Mouse (Mus musculus): Measurements from ENCODE around the gene Ryr2. TPM values are rescaled to one million over a fixed set of nuclear protein-coding genes. Genes with fewer than 3 reads are reported as not detected.

Gene Ryr2
- polyA plus RNA-seq, 1 experiment from 2014 or later: 8.4 TPM

DNA sequence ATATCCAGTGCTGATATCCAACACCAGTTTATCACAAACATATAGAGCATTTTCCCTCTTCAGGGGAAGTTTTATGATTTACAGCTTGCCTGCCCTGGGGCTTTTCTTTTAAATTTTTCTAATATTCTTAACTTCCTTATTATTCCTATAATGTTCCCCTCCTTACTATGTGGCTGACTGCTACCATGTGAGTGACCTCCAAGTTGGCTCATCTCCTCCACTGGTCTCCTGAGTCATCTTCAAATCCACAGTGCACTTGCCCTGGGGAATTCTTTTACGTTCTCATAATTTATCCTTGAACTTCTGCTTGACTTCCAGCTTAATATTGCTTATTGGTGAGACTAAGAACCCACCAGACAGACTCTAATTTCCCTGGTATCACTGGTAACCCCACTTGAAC, 211.1 kb downstream of the Ryr2 start:
- WGBS: 76% methylated on average over 1 of the region's 1 CpGs
- no peaks in the 10 kb centered on the region for H3K27me3 ChIP-seq (ENCODE audit: control insufficient read depth, insufficient read depth, low read length)
- no peak overlapping the region for H3K27ac ChIP-seq

DNA sequence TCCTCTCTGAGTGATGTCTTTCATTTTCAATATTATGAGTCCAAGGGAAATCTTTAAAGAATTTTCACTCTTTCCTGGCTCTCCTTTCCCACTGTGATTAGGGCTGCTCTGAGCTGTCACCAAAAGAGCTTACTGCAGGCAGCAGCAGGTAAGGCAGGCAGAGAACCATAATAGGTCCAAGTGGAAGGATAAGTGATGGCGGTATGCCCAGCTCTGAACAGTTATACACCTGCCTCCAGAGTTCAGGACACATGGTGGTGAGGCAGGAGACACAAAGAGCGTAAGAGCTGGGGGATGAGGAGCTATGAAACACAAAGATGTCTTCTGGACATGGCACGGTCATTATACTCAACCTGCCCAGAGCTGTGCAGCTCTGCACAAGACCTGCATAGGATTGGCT, 215.0 kb downstream of the Ryr2 start:
- no peak for ATAC-seq (ENCODE audit: low FRiP score)
- no peak for DNase-seq (ENCODE audit: low spot score)
- 96% methylated on average over 3 of the region's 3 CpGs for WGBS
- no peaks in the 10 kb centered on the region for H3K27me3 ChIP-seq (ENCODE audit: control insufficient read depth, insufficient read depth, low read length)
- no peak overlapping the region for H3K4me3 ChIP-seq (replicated peaks; ENCODE audit: low read length)
- H3K9ac ChIP-seq: no peak overlapping the region
- H3K9me3 ChIP-seq (ENCODE audit: control insufficient read depth, low read length): no peaks in the 10 kb centered on the region
- H3K36me3 ChIP-seq (replicated peaks; ENCODE audit: control insufficient read depth, insufficient read depth): no peaks in the 10 kb centered on the region
- no peaks in the 10 kb centered on the region for H3K4me1 ChIP-seq (replicated peaks; ENCODE audit: control insufficient read depth, insufficient read depth, low read length)
- no peak overlapping the region for H3K27ac ChIP-seq
- H3K4me2 ChIP-seq (replicated peaks): no peak overlapping the region

More for the DNA sequence above, 211.1 kb downstream of the Ryr2 start:
- DNase-seq (ENCODE audit: low spot score): no peak
- H3K4me2 ChIP-seq (replicated peaks): no peak overlapping the region
- no peak overlapping the region for H3K4me3 ChIP-seq (replicated peaks; ENCODE audit: low read length)
- H3K9me3 ChIP-seq (ENCODE audit: control insufficient read depth, low read length): no peaks in the 10 kb centered on the region
- ATAC-seq (ENCODE audit: low FRiP score): no peak
- no peaks in the 10 kb centered on the region for H3K4me1 ChIP-seq (replicated peaks; ENCODE audit: control insufficient read depth, insufficient read depth, low read length)
- H3K36me3 ChIP-seq (replicated peaks; ENCODE audit: control insufficient read depth, insufficient read depth): no peaks in the 10 kb centered on the region
- no peak overlapping the region for H3K9ac ChIP-seq

DNA sequence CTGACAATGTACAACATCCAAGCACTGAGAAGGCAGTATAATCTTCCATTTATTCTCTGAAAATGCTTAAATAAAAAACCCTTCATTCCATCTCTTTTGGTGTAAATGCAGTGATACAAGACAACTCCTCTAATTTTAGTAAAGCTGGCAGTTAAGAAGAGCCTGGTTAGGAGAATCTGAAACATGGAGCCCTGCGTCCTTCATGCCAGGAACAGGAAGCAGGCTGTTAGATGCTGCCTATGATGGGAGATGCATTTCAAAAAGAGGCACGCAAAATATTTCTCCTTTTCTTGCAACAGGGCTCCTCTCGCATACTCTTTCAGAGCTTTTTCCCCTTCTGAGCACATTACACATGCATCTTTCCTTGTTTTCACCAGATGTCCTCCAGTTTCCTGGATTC, 215.6 kb downstream of the Ryr2 start:
- no peak overlapping the region for H3K4me3 ChIP-seq (replicated peaks; ENCODE audit: low read length)
- H3K4me1 ChIP-seq (replicated peaks; ENCODE audit: control insufficient read depth, insufficient read depth, low read length): no peaks in the 10 kb centered on the region
- WGBS: 84% methylated on average over 3 of the region's 3 CpGs
- no peak for DNase-seq (ENCODE audit: low spot score)
- no peak overlapping the region for H3K27ac ChIP-seq
- H3K36me3 ChIP-seq (replicated peaks; ENCODE audit: control insufficient read depth, insufficient read depth): no peaks in the 10 kb centered on the region
- no peak for ATAC-seq (ENCODE audit: low FRiP score)
- no peaks in the 10 kb centered on the region for H3K9me3 ChIP-seq (ENCODE audit: control insufficient read depth, low read length)
- no peaks in the 10 kb centered on the region for H3K27me3 ChIP-seq (ENCODE audit: control insufficient read depth, insufficient read depth, low read length)
- no peak overlapping the region for H3K4me2 ChIP-seq (replicated peaks)
- H3K9ac ChIP-seq: no peak overlapping the region

DNA sequence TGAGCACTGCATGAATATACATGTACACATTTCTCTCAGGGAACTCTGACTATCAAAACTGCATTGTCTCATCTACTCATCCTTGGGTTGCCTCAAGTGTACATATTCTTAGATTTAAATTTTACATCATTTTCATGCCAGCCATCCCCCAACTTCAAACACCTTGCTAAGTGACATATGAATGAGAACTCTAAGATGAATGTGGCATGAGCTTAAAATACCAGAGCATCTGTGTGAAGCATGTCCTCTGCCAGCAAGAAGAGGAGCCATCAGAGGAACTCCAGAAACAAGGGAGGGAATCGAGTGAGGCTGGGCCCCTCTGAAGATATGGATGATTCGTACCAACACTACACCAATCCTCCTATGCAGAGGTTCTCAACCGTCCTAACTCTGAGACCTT, 222.6 kb downstream of the Ryr2 start:
- Histone ChIP-seq H3K36me3 (replicated peaks; ENCODE audit: control insufficient read depth, insufficient read depth) (no peaks in the 10 kb centered on the region), H3K4me2 (replicated peaks) (no peak overlapping the region), H3K27me3 (ENCODE audit: control insufficient read depth, insufficient read depth, low read length) (no peaks in the 10 kb centered on the region), H3K9me3 (ENCODE audit: control insufficient read depth, low read length) (no peaks in the 10 kb centered on the region), H3K9ac (no peak overlapping the region), H3K27ac (no peak overlapping the region), H3K4me1 (replicated peaks; ENCODE audit: control insufficient read depth, insufficient read depth, low read length) (peaks cover 4% of the 10 kb centered on the region; the same call in 1 of the 2 replicates), H3K4me3 (replicated peaks; ENCODE audit: low read length) (no peak overlapping the region)
- WGBS: 97% methylated on average over 3 of the region's 3 CpGs
- ATAC-seq (ENCODE audit: low FRiP score) (no peak), DNase-seq (ENCODE audit: low spot score) (no peak)

DNA sequence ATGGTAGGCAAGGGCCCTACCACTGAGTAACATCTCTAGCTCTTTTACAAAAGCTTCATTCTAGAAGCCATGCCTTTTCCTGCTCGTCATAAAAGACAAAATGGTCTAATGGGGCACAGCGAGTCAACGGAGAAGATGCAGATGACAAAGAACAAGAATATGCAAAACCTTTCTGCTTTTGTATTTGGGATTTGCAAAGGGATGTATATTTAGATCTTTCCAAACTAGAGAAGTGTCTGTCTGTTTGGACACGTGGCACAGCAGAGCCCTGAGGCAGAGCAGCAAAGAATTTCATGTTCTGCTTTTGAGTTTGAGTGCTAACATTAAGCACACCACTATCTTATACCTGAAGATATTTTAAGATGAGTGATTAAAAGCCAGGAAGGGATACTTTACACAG, 224.4 kb downstream of the Ryr2 start:
- no peak overlapping the region for H3K4me2 ChIP-seq (replicated peaks)
- H3K36me3 ChIP-seq (replicated peaks; ENCODE audit: control insufficient read depth, insufficient read depth): no peaks in the 10 kb centered on the region
- H3K4me3 ChIP-seq (replicated peaks; ENCODE audit: low read length): no peak overlapping the region
- H3K27ac ChIP-seq: no peak overlapping the region
- ATAC-seq (ENCODE audit: low FRiP score): no peak
- no peaks in the 10 kb centered on the region for H3K27me3 ChIP-seq (ENCODE audit: control insufficient read depth, insufficient read depth, low read length)
- DNase-seq (ENCODE audit: low spot score): no peak
- H3K4me1 ChIP-seq (replicated peaks; ENCODE audit: control insufficient read depth, insufficient read depth, low read length): peaks cover 4% of the 10 kb centered on the region; the same call in 1 of the 2 replicates
- H3K9ac ChIP-seq: no peak overlapping the region
- H3K9me3 ChIP-seq (ENCODE audit: control insufficient read depth, low read length): no peaks in the 10 kb centered on the region
- WGBS: 91% methylated on average over 4 of the region's 4 CpGs

DNA sequence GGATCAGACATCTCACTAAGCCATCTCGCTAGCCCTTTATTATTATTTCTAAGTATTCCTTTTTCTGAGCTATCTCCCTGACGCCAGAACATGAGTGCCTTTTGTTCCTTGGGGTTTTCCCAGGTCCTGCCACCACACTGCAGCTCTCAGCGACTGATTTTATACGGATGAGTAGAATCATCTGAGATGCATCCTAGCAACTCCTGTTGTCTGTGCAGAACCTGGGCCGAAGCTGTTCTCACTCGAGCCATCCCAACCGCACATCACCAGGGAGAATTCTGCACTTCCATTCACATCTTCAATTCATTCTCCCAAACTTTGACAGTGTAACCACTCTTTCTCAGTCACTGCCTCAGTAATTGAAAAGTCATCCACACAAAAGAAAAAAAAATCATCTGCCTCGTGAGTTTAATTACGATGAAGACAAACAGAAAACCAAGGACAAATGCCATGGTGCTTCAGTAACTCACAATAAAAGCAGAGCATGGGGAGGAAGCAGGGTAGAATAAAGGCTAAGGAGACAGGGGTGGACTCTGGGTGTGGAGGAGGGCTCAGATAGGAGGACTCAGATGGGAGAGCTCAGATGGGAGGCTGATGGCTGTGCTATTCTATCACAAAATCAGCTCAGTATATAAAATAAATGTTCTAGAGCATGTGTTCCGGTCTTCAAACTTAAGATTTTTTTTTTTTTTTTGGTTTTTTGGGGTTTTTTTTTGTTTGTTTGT, 226.1 kb downstream of the Ryr2 start:
- H3K9me3 ChIP-seq (ENCODE audit: control insufficient read depth, low read length): no peaks in the 10 kb centered on the region
- no peak overlapping the region for H3K9ac ChIP-seq
- H3K4me1 ChIP-seq (replicated peaks; ENCODE audit: control insufficient read depth, insufficient read depth, low read length): peaks cover 4% of the 10 kb centered on the region; the same call in 1 of the 2 replicates
- H3K36me3 ChIP-seq (replicated peaks; ENCODE audit: control insufficient read depth, insufficient read depth): no peaks in the 10 kb centered on the region
- H3K4me2 ChIP-seq (replicated peaks): no peak overlapping the region
- no peak overlapping the region for H3K27ac ChIP-seq
- ATAC-seq (ENCODE audit: low FRiP score): peak; percentile 72; the same call in 1 of the 2 replicates
- WGBS: 17% methylated on average over 10 of the region's 10 CpGs
- no peak for DNase-seq (ENCODE audit: low spot score)
- no peak overlapping the region for H3K4me3 ChIP-seq (replicated peaks; ENCODE audit: low read length)
- no peaks in the 10 kb centered on the region for H3K27me3 ChIP-seq (ENCODE audit: control insufficient read depth, insufficient read depth, low read length)

DNA sequence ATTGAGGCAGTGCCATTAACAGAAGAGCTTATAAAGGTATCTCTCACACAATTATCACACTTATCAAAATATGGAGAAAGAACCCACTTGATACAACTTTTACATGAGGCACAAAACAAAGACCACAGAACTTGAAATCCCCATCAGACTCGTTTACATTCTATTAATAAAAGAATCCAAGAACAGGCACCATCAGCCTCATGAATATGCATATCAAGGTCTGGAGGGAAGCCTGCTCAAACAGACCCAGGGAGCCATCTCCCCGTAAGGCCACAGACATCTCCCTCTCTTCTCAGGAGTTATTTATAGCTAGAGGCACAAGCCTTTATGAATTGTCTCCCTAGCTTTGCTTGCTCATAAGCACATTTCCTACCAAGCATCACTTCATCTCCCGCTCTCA, 227.7 kb downstream of the Ryr2 start:
- peaks cover 4% of the 10 kb centered on the region; the same call in 1 of the 2 replicates for H3K4me1 ChIP-seq (replicated peaks; ENCODE audit: control insufficient read depth, insufficient read depth, low read length)
- H3K4me3 ChIP-seq (replicated peaks; ENCODE audit: low read length): no peak overlapping the region
- H3K9ac ChIP-seq: no peak overlapping the region
- H3K27ac ChIP-seq: no peak overlapping the region
- WGBS: 37% methylated on average over 3 of the region's 3 CpGs
- no peaks in the 10 kb centered on the region for H3K9me3 ChIP-seq (ENCODE audit: control insufficient read depth, low read length)
- ATAC-seq (ENCODE audit: low FRiP score) (no peak), DNase-seq (ENCODE audit: low spot score) (no peak)
- H3K36me3 ChIP-seq (replicated peaks; ENCODE audit: control insufficient read depth, insufficient read depth): no peaks in the 10 kb centered on the region
- H3K27me3 ChIP-seq (ENCODE audit: control insufficient read depth, insufficient read depth, low read length): no peaks in the 10 kb centered on the region
- H3K4me2 ChIP-seq (replicated peaks): no peak overlapping the region

DNA sequence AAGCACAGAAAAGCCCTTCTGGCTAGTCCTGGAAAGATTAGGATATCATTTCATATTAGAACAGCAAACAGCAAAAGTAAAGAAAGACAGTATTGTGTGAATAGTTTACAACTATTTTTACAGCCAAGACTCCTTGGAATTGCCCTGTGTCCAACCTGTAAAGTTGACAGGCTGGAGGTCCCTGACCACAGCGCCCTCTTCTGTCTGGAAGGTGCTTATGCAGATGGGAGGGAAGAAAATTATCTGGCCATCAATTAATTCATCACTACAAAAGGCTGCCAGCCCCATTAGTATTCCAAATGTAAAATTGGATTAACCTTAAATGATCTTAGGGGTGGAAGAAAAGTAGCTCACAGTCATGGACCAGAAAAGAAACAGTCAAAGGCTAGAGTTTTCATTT, 231.9 kb downstream of the Ryr2 start:
- Histone ChIP-seq H3K4me2 (replicated peaks) (no peak overlapping the region), H3K27me3 (ENCODE audit: control insufficient read depth, insufficient read depth, low read length) (no peaks in the 10 kb centered on the region), H3K9ac (no peak overlapping the region), H3K36me3 (replicated peaks; ENCODE audit: control insufficient read depth, insufficient read depth) (no peaks in the 10 kb centered on the region), H3K9me3 (ENCODE audit: control insufficient read depth, low read length) (no peaks in the 10 kb centered on the region), H3K4me1 (replicated peaks; ENCODE audit: control insufficient read depth, insufficient read depth, low read length) (no peaks in the 10 kb centered on the region), H3K27ac (no peak overlapping the region), H3K4me3 (replicated peaks; ENCODE audit: low read length) (no peak overlapping the region)
- 0% methylated on average over 1 of the region's 1 CpGs for WGBS
- no peak for DNase-seq (ENCODE audit: low spot score)
- ATAC-seq (ENCODE audit: low FRiP score): no peak

DNA sequence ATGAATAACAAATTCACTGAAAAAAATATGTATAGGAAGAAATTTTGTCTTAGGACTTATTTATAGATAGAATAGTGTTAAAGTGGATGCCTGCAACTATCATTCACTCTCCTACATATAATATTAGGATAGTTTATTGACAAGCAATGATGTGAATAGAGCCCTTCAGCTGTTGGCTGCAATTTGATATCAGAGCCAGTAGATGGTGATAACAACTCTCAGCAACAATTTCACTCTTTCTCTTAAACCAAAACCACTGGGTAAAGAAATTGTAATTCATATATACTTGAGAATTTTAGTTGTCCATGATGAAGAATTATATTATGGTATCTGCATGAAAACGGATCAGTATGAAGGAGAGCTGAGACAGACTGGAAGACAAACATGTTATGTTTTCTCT, 236.8 kb downstream of the Ryr2 start:
- 85% methylated on average over 1 of the region's 1 CpGs for WGBS
- DNase-seq (ENCODE audit: low spot score): no peak

DNA sequence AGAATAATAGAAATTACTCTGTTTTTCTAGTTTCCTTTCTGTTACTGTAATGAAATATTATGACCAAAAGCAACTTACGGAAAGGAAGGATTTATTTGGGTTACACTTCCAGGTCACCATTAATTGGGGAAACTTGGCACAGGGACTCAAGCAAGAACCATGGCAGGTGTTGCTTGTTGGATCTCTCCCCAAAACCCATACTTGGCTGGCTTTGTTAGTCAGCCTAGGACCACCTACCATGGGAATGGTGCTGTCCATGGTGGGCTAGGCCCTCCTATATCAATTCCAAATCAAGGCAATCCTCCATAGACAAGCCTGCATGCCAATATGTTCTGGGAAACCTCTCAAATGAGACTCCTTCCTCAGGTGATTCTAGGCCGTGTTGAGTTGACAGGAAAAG, 237.3 kb downstream of the Ryr2 start:
- H3K9ac ChIP-seq: no peak overlapping the region
- 86% methylated on average over 2 of the region's 2 CpGs for WGBS
- DNase-seq (ENCODE audit: low spot score) (no peak), ATAC-seq (ENCODE audit: low FRiP score) (no peak)
- no peaks in the 10 kb centered on the region for H3K36me3 ChIP-seq (replicated peaks; ENCODE audit: control insufficient read depth, insufficient read depth)
- H3K4me3 ChIP-seq (replicated peaks; ENCODE audit: low read length): no peak overlapping the region
- no peak overlapping the region for H3K27ac ChIP-seq
- no peaks in the 10 kb centered on the region for H3K27me3 ChIP-seq (ENCODE audit: control insufficient read depth, insufficient read depth, low read length)
- H3K4me1 ChIP-seq (replicated peaks; ENCODE audit: control insufficient read depth, insufficient read depth, low read length): no peaks in the 10 kb centered on the region
- no peaks in the 10 kb centered on the region for H3K9me3 ChIP-seq (ENCODE audit: control insufficient read depth, low read length)
- H3K4me2 ChIP-seq (replicated peaks): no peak overlapping the region

More for the DNA sequence above, 236.8 kb downstream of the Ryr2 start:
- no peaks in the 10 kb centered on the region for H3K9me3 ChIP-seq (ENCODE audit: control insufficient read depth, low read length)
- H3K36me3 ChIP-seq (replicated peaks; ENCODE audit: control insufficient read depth, insufficient read depth): no peaks in the 10 kb centered on the region
- no peak for ATAC-seq (ENCODE audit: low FRiP score)
- no peak overlapping the region for H3K4me3 ChIP-seq (replicated peaks; ENCODE audit: low read length)
- no peaks in the 10 kb centered on the region for H3K4me1 ChIP-seq (replicated peaks; ENCODE audit: control insufficient read depth, insufficient read depth, low read length)
- no peak overlapping the region for H3K9ac ChIP-seq
- no peaks in the 10 kb centered on the region for H3K27me3 ChIP-seq (ENCODE audit: control insufficient read depth, insufficient read depth, low read length)
- H3K27ac ChIP-seq: no peak overlapping the region
- no peak overlapping the region for H3K4me2 ChIP-seq (replicated peaks)

Measured in hindbrain, embryonic 14.5 days (tissue).